Mouse (Mus musculus) kidney, adult 2 months (tissue): ENCODE measurements around the gene Tmem63c. TPM values are rescaled to one million over a fixed set of nuclear protein-coding genes. Genes with fewer than 3 reads are reported as not detected.

Experiments
- DNase-seq: peaks from one replicate; pipeline ENCODE4 v3.0.0; 2021
- H3K27ac ChIP-seq: fragments of 200-500 bp; 2 replicates; pipeline ENCODE4 v1.5.1; 2012; ENCODE audit warnings: low read depth, low read length, control low read depth, inconsistent platforms; ENCODE audit not compliant: insufficient read depth
- H3K27me3 ChIP-seq: fragments of 200-500 bp; replicated peaks from 2 replicates; pipeline ENCODE4 v1.6.1; 2012; ENCODE audit warnings: mild to moderate bottlenecking, moderate library complexity, low read length, inconsistent platforms; ENCODE audit not compliant: control insufficient read depth, insufficient read depth
- H3K36me3 ChIP-seq: fragments of 200-500 bp; 2 replicates; pipeline ENCODE4 v1.6.1; 2012; ENCODE audit warnings: mild to moderate bottlenecking, moderate library complexity, low read length, inconsistent platforms; ENCODE audit not compliant: control insufficient read depth, insufficient read depth
- H3K4me1 ChIP-seq: fragments of 200-500 bp; 2 replicates; pipeline ENCODE4 v1.6.1; 2011; ENCODE audit warnings: low read length; ENCODE audit not compliant: control insufficient read depth, insufficient read depth
- H3K4me3 ChIP-seq: fragments of 200-500 bp; 2 replicates; pipeline ENCODE4 v1.5.1; 2011; ENCODE audit warnings: mild to moderate bottlenecking, low read depth, low read length, control low read depth; ENCODE audit not compliant: insufficient read depth
- CTCF ChIP-seq: fragments of 200-500 bp; conservative IDR thresholded peaks from 2 replicates; pipeline ENCODE4 v1.5.1; 2011; ENCODE audit warnings: low read depth, mild to moderate bottlenecking, control low read depth, low read length, moderate library complexity, mixed read lengths; ENCODE audit not compliant: insufficient read depth, insufficient read length
- POLR2A ChIP-seq: fragments of 200-500 bp; IDR thresholded peaks from one replicate; pipeline ENCODE4 v1.6.1; 2011; ENCODE audit warnings: low read depth, low read length, control low read depth
- WGBS: fragments of 180-500 bp; shearing (Covaris S2); methylation state at CpG from one replicate; pipeline ENCODE4 v1.1.7; 2018; 5-methylcytosine and 5-hydroxymethylcytosine counted together
- polyA plus RNA-seq: library from polyadenylated mRNA; depleted of rRNA; stranded (reverse); fragments of >200 nt; gene quantifications from 2 replicates; pipeline ENCODE4 v1.2.3, GENCODE M21; 2012; rRNA removed

The Tmem63c gene
- polyA plus RNA-seq = 0.10 and 0.19 TPM in 2 replicates

DNA sequence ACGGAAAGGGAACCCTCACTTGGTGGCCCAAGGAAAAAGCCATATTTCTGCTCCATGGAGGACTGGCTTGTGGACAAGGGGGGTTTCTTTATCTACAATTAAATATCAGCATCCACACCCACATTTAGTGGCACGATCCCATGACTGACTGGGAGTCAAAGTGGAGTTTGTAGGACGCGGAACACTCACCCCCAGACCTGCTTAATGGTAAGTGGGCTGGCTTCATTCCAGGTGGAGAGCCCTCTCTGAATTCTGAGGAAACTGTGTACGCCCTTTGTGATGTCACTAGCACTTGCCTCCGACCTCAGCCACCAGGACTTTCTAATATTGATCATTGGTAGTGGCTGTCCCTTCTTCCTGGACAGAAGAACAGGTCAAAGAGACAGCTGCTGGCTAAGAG is at the start of gene Tmem63c:
Gene Tmem63c, plus strand, starts transcription at position 301 of the 400 bp plus-strand sequence.
- 72% methylated on average over 6 of the region's 6 CpGs for WGBS
- DNase-seq = no peak
- Histone ChIP-seq H3K27ac (no peak within 1 kb of the TSS), H3K27me3 (no peaks in the 10 kb centered on the region), H3K4me1 (no peaks in the 10 kb centered on the region), H3K36me3 (no peaks in the 10 kb centered on the region), H3K4me3 (no peak within 1 kb of the TSS)
- no peak for TF ChIP-seq POLR2A
- no peak for TF ChIP-seq CTCF

GRCm38 (mm10) chr12:86973216-86973615 is 47.9 kb upstream of the Tmem63c start:
- H3K36me3 ChIP-seq = no peaks in the 10 kb centered on the region
- H3K27me3 ChIP-seq = no peaks in the 10 kb centered on the region
- DNase-seq = peak; percentile 92
- no peak overlapping the region for H3K4me3 ChIP-seq
- TF ChIP-seq CTCF = no peak
- no peak for TF ChIP-seq POLR2A
- 5% methylated on average over 7 of the region's 7 CpGs for WGBS
- H3K27ac ChIP-seq = no peak overlapping the region
- H3K4me1 ChIP-seq = peaks cover 4% of the 10 kb centered on the region; the same call in 1 of the 2 replicates

GRCm38 (mm10) chr12:86973706-86974105 is 47.4 kb upstream of the Tmem63c start:
- H3K4me3 ChIP-seq = no peak overlapping the region
- peaks cover 4% of the 10 kb centered on the region; the same call in 1 of the 2 replicates for H3K4me1 ChIP-seq
- no peaks in the 10 kb centered on the region for H3K27me3 ChIP-seq
- TF ChIP-seq CTCF (no peak), POLR2A (no peak)
- no peaks in the 10 kb centered on the region for H3K36me3 ChIP-seq
- WGBS = 43% methylated on average over 8 of the region's 8 CpGs
- DNase-seq = no peak
- H3K27ac ChIP-seq = no peak overlapping the region

- 13% methylated on average over 39 of the region's 40 CpGs for WGBS
- H3K36me3 ChIP-seq = no peaks in the 10 kb centered on the region
- peak; percentile 72 for TF ChIP-seq CTCF
- no peak for TF ChIP-seq POLR2A
- H3K4me3 ChIP-seq = no peak overlapping the region
- H3K27me3 ChIP-seq = no peaks in the 10 kb centered on the region
- peak; percentile 62 for DNase-seq
- no peak overlapping the region for H3K27ac ChIP-seq
- H3K4me1 ChIP-seq = peaks cover 4% of the 10 kb centered on the region; the same call in 1 of the 2 replicates
These were observed 46.5 kb upstream of the Tmem63c start for GRCm38 (mm10) chr12:86974387-86975288.

DNA sequence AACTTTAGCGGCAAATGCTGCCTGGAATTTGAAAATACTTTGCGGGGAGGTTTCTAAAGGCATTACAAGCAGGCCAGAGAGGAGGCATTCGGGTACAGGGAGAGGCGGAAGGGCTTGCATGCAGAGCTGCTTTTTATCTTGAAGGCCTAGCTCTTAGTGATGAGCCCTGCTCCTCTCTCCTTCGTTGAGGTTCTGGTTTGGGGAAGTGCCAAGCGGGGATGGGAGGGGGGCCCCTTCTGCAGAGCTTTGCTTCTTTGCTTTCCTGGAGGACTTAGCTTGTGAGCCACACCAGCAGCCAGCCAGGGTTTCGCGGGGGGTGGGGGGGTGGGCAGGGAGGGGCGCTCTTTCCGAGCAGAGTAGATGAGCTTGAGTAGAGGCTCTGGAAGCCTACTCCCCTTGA is 45.4 kb upstream of the Tmem63c start:
- WGBS = 73% methylated on average over 10 of the region's 10 CpGs
- H3K4me3 ChIP-seq = no peak overlapping the region
- no peak for DNase-seq
- H3K27me3 ChIP-seq = no peaks in the 10 kb centered on the region
- no peak overlapping the region for H3K27ac ChIP-seq
- no peak for TF ChIP-seq POLR2A
- no peak for TF ChIP-seq CTCF
- peaks cover 4% of the 10 kb centered on the region; the same call in 1 of the 2 replicates for H3K4me1 ChIP-seq
- H3K36me3 ChIP-seq = no peaks in the 10 kb centered on the region

DNA sequence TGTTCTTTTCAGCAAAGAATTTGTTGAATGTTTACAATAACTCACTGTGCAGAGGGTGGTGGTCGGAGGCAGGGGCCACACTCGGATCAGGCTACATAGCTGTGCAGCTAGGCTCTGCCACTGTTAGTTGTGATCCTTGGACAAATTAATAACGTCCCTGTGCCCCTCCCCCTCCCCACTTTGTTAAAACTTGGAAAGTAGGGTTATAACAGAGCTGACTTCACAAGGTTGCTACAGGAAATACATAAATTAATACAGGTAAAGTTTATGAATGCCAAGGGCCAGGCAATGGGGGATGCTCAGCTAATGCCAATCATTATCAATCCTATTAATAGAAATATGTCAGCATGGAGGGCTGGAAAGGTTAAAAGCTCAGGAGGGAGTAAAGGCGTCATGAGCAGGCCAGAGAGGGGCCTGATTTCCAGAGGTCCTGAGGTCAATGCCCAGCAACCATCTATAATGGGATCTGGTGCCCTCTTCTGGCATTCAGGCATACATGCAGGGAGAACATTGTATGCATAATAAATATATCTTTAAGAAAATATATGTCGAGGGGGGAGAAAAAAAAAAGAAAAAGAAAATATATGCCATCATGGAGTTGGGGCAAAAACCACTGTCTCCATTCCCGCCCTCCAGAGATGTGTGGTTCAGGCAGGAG is 44.5 kb upstream of the Tmem63c start:
- Histone ChIP-seq H3K4me1 (peaks cover 4% of the 10 kb centered on the region; the same call in 1 of the 2 replicates), H3K27ac (no peak overlapping the region), H3K36me3 (no peaks in the 10 kb centered on the region), H3K4me3 (no peak overlapping the region), H3K27me3 (no peaks in the 10 kb centered on the region)
- DNase-seq = no peak
- 66% methylated on average over 6 of the region's 6 CpGs for WGBS
- TF ChIP-seq CTCF (peak; percentile 31), POLR2A (no peak)

DNA sequence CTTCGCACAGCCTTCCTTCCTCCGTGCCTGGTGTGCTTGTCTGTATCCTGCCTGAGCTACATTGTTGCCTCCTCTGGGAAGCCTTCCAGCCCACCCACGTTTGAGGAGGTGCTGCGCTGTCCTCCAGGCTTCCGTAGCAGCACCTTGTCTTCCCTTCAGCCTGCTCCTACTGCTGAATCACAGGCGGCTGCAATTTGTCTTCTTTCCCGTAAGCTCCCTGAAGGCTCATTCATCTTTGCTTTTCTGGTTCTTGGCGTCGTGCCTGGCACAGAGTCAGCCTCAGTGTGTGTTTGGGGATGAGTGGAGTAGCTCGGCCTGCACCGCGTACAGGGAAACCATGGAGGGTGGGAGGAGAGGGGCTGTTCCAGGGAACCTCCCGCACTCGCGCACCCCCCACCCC is 43.3 kb upstream of the Tmem63c start:
- Histone ChIP-seq H3K27ac (no peak overlapping the region), H3K4me3 (no peak overlapping the region), H3K4me1 (peaks cover 2% of the 10 kb centered on the region; the same call in 1 of the 2 replicates), H3K36me3 (no peaks in the 10 kb centered on the region), H3K27me3 (no peaks in the 10 kb centered on the region)
- WGBS = 22% methylated on average over 15 of the region's 15 CpGs
- TF ChIP-seq CTCF (no peak), POLR2A (no peak)
- peak; percentile 30 for DNase-seq
